Mouse (Mus musculus) hematopoietic stem cell, adult 5-6 weeks (primary cell): ENCODE results near the gene H2-DMb2. TPM values are rescaled to one million over a fixed set of nuclear protein-coding genes. Genes with fewer than 3 reads are reported as not detected.

Experiments
- ATAC-seq, 2 experiments: fragments of 125-278 bp in 1 of 2; replicated peaks in 1 of 2; 2 replicates each; pipeline ENCODE4 v1.8.0; 2016 to 2017; ENCODE audit warnings: inconsistent platforms in 2 of 2, mild to moderate bottlenecking in 2 of 2, moderate number of reproducible peaks in 2 of 2, low read depth in 1 of 2, moderate TSS enrichment in 1 of 2; ENCODE audit not compliant: low FRiP score in 2 of 2, poor library complexity in 2 of 2, severe bottlenecking in 2 of 2, insufficient read depth in 1 of 2, low TSS enrichment in 1 of 2
- total RNA-seq: library from RNA; stranded (forward); fragments of 172-1452, 232-1000 nt; gene quantifications from 2 replicates; pipeline ENCODE4 v1.2.3, GENCODE M21; 2017

Gene H2-DMb2
- total RNA-seq, 1 experiment from 2014 or later, result 4.6 TPM

- no peak for ATAC-seq
Measured at GRCm38 (mm10) chr17:34188010-34188409, 44.9 kb downstream of the H2-DMb2 start.

DNA sequence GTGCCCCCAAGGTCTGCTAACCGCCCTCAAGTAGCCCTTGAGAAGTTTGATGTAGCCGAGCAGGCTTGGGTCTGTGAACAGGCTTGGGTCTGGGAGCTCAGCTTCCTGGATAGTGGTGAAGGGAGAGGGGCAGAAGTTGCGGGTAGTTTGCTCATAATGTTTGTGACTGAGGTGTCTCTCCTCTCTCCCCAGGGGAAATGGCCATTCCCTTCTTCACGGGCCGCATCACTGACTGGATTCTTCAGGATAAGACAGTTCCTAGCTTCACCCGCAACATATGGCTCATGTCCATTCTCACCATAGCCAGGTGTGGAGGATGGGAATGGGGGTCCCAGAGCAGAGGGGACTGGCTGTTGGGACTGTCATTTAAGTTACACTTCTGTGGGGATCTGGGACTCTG lies 45.9 kb downstream of the H2-DMb2 start:
- no peak for ATAC-seq

DNA sequence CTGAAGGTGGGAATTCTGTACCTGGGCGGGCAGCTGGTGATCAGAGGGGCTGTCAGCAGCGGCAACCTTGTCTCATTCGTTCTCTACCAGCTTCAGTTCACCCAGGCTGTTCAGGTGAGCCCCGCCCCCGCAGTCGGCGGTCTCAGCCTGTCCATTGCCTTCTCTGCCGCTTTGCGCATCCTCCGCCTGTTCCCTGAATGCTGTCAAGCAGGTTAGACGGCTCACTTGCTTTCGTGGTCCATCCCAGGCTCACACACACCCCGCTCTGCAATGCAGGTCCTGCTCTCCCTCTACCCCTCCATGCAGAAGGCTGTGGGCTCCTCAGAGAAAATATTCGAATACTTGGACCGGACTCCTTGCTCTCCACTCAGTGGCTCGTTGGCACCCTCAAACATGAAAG lies 49.7 kb downstream of the H2-DMb2 start:
- ATAC-seq, result no peak

DNA sequence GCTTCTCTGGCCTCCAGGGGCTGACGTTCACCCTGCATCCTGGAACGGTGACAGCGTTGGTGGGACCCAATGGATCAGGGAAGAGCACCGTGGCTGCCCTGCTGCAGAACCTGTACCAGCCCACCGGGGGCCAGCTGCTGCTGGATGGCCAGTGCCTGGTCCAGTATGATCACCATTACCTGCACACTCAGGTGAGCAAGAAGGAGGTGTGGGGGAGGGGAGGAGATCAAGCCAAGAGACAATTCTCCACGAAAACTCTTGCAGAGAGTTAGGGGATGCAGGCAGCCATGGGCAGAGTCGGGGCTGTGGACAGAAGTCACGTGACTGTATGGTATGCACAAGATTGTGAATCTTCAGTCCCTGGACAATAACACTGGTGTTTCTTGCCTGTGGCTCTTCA lies 50.4 kb downstream of the H2-DMb2 start:
- ATAC-seq, result no peak

DNA sequence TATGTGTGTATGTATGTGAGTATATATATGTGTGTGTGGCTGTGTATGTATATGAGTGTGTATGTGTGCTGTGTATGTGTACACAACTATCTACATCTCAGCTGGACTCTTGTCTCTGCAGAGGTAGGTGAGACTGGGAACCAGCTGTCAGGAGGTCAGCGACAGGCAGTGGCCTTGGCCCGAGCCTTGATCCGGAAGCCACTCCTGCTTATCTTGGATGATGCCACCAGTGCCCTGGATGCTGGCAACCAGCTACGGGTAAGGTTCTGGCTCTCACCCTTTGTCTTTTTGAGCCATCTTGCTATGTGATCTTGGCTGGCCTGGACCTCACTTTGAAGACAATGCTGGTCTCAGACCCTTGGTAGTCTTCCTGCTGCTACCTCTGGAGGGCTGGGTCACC lies 51.6 kb downstream of the H2-DMb2 start:
- no peak for ATAC-seq

GRCm38 (mm10) chr17:34196491-34196890 lies 53.4 kb downstream of the H2-DMb2 start:
- ATAC-seq, result peak; percentile 63 to 67

DNA sequence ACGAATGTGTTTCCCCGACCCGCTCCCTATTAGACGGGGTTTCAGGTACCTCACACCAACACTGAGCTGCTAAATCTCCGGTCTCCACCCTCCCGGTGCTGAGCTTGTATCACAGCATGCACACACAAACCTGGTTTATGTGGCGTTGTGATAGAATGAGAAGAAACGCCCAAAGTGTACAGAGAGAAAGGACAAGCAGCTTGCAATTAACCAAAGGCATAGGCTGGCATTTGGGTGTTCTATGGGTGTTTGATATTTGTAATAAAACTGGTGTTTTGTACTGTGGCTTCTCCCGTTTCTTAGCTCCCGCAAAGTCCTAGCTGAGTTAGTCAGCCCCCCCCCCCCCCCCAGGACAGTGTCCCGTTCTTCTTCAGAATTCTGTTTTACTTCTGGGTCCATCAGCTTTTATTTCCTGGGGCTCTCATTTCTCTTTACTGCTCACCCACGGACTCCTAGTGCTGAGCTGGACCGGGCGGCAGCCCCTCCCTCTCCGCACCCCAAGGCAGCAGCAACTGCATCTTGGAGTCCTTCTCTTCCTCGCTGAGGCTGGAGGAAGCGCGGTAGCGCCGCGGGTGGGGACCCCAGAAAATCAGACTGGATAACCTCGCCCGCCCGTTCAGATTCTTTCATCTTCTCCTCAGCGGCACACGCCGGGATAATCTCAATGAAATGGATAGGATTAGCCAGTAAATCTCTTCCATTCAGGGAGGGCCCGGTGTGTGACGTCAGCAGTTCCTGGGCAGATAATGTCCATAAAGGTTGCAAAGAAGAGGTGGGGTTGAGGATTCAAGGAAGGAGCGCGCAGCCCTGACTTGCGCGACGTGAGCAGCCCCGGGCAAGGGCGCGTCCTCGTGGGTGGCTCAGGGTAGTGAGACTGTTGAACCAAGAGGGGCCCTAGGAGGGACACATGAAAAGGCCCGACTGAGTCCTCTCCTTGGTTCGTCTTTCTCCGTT lies 54.1 kb downstream of the H2-DMb2 start, which contains the start of gene Psmb8:
Psmb8 (plus strand) TSS at position 781 of the 954 bp plus-strand sequence.
- peak; percentile 74 to 77 for ATAC-seq

GRCm38 (mm10) chr17:34197904-34198520 lies 54.9 kb downstream of the H2-DMb2 start:
- ATAC-seq, result peak; percentile 54 to 75; a peak in 3 of 4 replicates

GRCm38 (mm10) chr17:34198521-34198912 lies 55.4 kb downstream of the H2-DMb2 start:
- no peak; a peak in 1 of 4 replicates for ATAC-seq

DNA sequence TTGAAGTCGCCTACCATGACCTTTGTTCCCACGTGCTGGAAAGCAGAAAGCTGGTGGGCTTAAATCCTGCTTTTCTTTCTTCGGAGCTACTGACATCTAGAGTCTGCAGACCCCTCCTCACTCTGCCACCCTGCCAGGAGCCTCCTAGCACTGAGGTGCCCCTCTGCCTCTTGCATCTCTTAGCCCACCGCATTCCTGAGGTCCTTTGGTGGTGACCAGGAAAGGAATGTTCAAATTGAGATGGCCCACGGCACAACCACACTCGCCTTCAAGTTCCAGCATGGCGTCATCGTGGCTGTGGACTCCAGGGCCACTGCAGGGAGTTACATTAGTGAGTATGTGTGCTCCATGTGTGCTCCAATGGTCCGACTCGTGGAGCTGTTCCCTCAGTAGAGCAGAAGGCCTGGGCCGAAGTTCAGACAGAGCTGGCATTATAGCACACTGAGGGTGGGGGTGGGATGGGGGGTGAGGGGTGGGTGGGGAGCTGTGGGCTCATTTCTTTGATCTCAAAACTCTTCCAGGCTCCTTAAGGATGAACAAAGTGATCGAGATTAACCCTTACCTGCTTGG lies 56.0 kb downstream of the H2-DMb2 start:
- ATAC-seq, result no peak

GRCm38 (mm10) chr17:34200047-34200446 lies 56.9 kb downstream of the H2-DMb2 start:
- no peak for ATAC-seq

GRCm38 (mm10) chr17:34200772-34201505 lies 57.8 kb downstream of the H2-DMb2 start:
- ATAC-seq, result no peak

Other genes with a start within 250 kb of the H2-DMb2 start
- gene Platr17, start 238.2 kb upstream of the H2-DMb2 start, total RNA-seq, result 3.3 and 4.4 TPM in 2 replicates
- gene Daxx, start 233.9 kb upstream of the H2-DMb2 start, total RNA-seq, result 26.5 and 27.7 TPM in 2 replicates
- 71.1 and 79.8 TPM in 2 replicates for gene Tapbp, start 227.4 kb upstream of the H2-DMb2 start, total RNA-seq
- gene Zbtb22, start 227.4 kb upstream of the H2-DMb2 start, total RNA-seq, result 20.4 and 21.4 TPM in 2 replicates
- 36.6 and 57.1 TPM in 2 replicates for gene Rgl2, start 213.8 kb upstream of the H2-DMb2 start, total RNA-seq
- 89.1 and 115 TPM in 2 replicates for gene Pfdn6, start 203.0 kb upstream of the H2-DMb2 start, total RNA-seq
- 34.8 and 57.1 TPM in 2 replicates for gene Wdr46, start 202.6 kb upstream of the H2-DMb2 start, total RNA-seq
- gene B3galt4, start 191.8 kb upstream of the H2-DMb2 start, total RNA-seq, result 3.1 and 7.3 TPM in 2 replicates
- 18.1 and 19.1 TPM in 2 replicates for gene Vps52, start 187.5 kb upstream of the H2-DMb2 start, total RNA-seq
- gene Rps18, start 187.3 kb upstream of the H2-DMb2 start, total RNA-seq, result 1,150 and 1,883 TPM in 2 replicates
- gene H2-K1, start 143.0 kb upstream of the H2-DMb2 start, total RNA-seq, result 1,467 and 1,957 TPM in 2 replicates
- 10.6 and 15.7 TPM in 2 replicates for gene Ring1, start 118.6 kb upstream of the H2-DMb2 start, total RNA-seq
- gene H2-Ke6, start 115.2 kb upstream of the H2-DMb2 start, total RNA-seq, result 81.8 and 89.3 TPM in 2 replicates
- gene Slc39a7, start 111.6 kb upstream of the H2-DMb2 start, total RNA-seq, result 60.8 and 96.9 TPM in 2 replicates
- gene Rxrb, start 111.5 kb upstream of the H2-DMb2 start, total RNA-seq, result 41.2 and 51.3 TPM in 2 replicates
- gene Col11a2, start 103.9 kb upstream of the H2-DMb2 start, total RNA-seq, result 2.4 and 2.9 TPM in 2 replicates
- gene H2-Oa, start 51.0 kb upstream of the H2-DMb2 start, total RNA-seq, result 9.2 and 16.9 TPM in 2 replicates
- gene H2-DMa, start 23.8 kb upstream of the H2-DMb2 start, total RNA-seq, result 88.1 and 135 TPM in 2 replicates
- gene Brd2, start 20.7 kb upstream of the H2-DMb2 start, total RNA-seq, result 348 and 418 TPM in 2 replicates
- 51.5 and 55.9 TPM in 2 replicates for gene H2-DMb1, start 9.8 kb downstream of the H2-DMb2 start, total RNA-seq
- gene Tap1, start 44.2 kb downstream of the H2-DMb2 start, total RNA-seq, result 130 and 164 TPM in 2 replicates
- 124 and 169 TPM in 2 replicates for gene Psmb9, start 44.5 kb downstream of the H2-DMb2 start, total RNA-seq
- gene Psmb8, start 54.4 kb downstream of the H2-DMb2 start, total RNA-seq, result 392 and 482 TPM in 2 replicates
- gene Tap2, start 60.2 kb downstream of the H2-DMb2 start, total RNA-seq, result 113 and 116 TPM in 2 replicates
- 60.2 and 91.1 TPM in 2 replicates for gene H2-Ob, start 95.6 kb downstream of the H2-DMb2 start, total RNA-seq
- gene H2-Ab1, start 114.4 kb downstream of the H2-DMb2 start, total RNA-seq, result 155 and 159 TPM in 2 replicates
- 66.5 and 77.4 TPM in 2 replicates for gene H2-Aa, start 144.5 kb downstream of the H2-DMb2 start, total RNA-seq
- 64.4 and 73.0 TPM in 2 replicates for gene H2-Eb1, start 162.6 kb downstream of the H2-DMb2 start, total RNA-seq
- gene H2-Eb2, start 182.4 kb downstream of the H2-DMb2 start, total RNA-seq, result 0.06 TPM in 1 of 2 replicates, not detected in the other
- gene Btnl2, start 211.5 kb downstream of the H2-DMb2 start, total RNA-seq, result not detected in 2 replicates
- gene Btnl1, start 233.8 kb downstream of the H2-DMb2 start, total RNA-seq, result not detected in 2 replicates